20 mouse cellular contexts compared by ENCODE assay signal in genomic region chr6:54967591-54967990, GRCm38 (mm10). TPM values are rescaled to one million over a fixed set of nuclear protein-coding genes. Genes with fewer than 3 reads are reported as not detected.
DNase-seq lines count a peak whose midpoint lies in the region; ATAC-seq and TF ChIP-seq lines count a peak whose summit lies in the region.
"Had no signal": no experiment of that assay in that cellular context is flagged by ENCODE, and none has a peak within 500 bp of the region (broad histone marks: within the 10 kb centered on the region; RNA-seq: fewer than 3 reads in every experiment).

No protein-coding gene starts in this region.

- peak overlapping the region; percentile 31 for H3K4me3 ChIP-seq in ES-Bruce4 (ENCODE audit: low read depth, low read length)
- no peak overlapping the region for H3K4me3 ChIP-seq in embryonic facial prominence, embryonic 13.5 days
- 0 out of 2 replicates have a peak overlapping the region, but pooled peaks have one; percentile 6 for H3K4me3 ChIP-seq in limb, embryonic 10.5 days
- H3K4me3 ChIP-seq: embryonic facial prominence, embryonic 15.5 days; heart, embryonic 12.5 days; hindbrain, embryonic 15.5 days; layer of hippocampus, adult 2 months; liver, embryonic 13.5 days had no signal

- H3K4me2 ChIP-seq in embryonic facial prominence, embryonic 13.5 days: 0 out of 2 replicates have a peak overlapping the region, but pooled peaks have one; percentile 1
- H3K4me2 ChIP-seq: embryonic facial prominence, embryonic 15.5 days; heart, embryonic 12.5 days; hindbrain, embryonic 15.5 days; liver, embryonic 13.5 days had no signal

- H3K27ac ChIP-seq in ES-Bruce4 (ENCODE audit: insufficient read depth, low read length): peak overlapping the region; percentile 61
- no peak overlapping the region for H3K27ac ChIP-seq in embryonic facial prominence, embryonic 13.5 days
- H3K27ac ChIP-seq in limb, embryonic 10.5 days: no peak overlapping the region
- H3K27ac ChIP-seq: embryonic facial prominence, embryonic 15.5 days; hindbrain, embryonic 15.5 days; layer of hippocampus, adult 2 months; liver, embryonic 13.5 days had no signal

- H3K9ac ChIP-seq in ES-Bruce4 (ENCODE audit: low read depth, poor library complexity, severe bottlenecking): no peak overlapping the region
- H3K9ac ChIP-seq in embryonic facial prominence, embryonic 13.5 days: no peak overlapping the region
- H3K9ac ChIP-seq: embryonic facial prominence, embryonic 15.5 days; forebrain, postnatal 0 days; heart, embryonic 12.5 days; hindbrain, embryonic 15.5 days; liver, embryonic 13.5 days had no signal

- TF ChIP-seq POLR2A in ES-Bruce4 (IDR thresholded peaks at IDR 0.05; ENCODE audit: insufficient read depth, low read length): no peak

- peak; percentile 89 for DNase-seq in heart, adult 11 months
- DNase-seq in heart, postnatal 25 days (ENCODE audit: low spot score): no peak
- no peak for DNase-seq in limb, embryonic 10.5 days (ENCODE audit: low spot score)
- no peak for DNase-seq in spleen, postnatal 36 days (ENCODE audit: low spot score in 2 of 2)
- DNase-seq: adrenal gland, postnatal 10 days; cerebellum, adult 9-11 months; forebrain, postnatal 0 days; heart, postnatal 14 days; kidney, adult 8-10 months; kidney, postnatal 14 days; liver, embryonic 13.5 days; right cerebral cortex, postnatal 25 days had no signal

- no peaks in the 10 kb centered on the region for H3K27me3 ChIP-seq in ES-Bruce4 (ENCODE audit: control insufficient read depth, insufficient read depth, low read length, poor library complexity, severe bottlenecking)
- H3K27me3 ChIP-seq in embryonic facial prominence, embryonic 13.5 days: peaks cover 16% of the 10 kb centered on the region
- H3K27me3 ChIP-seq in limb, embryonic 10.5 days (ENCODE audit: low read depth, poor library complexity, severe bottlenecking): peaks cover 30% of the 10 kb centered on the region
- H3K27me3 ChIP-seq: embryonic facial prominence, embryonic 15.5 days had no signal

- H3K4me1 ChIP-seq in ES-Bruce4 (ENCODE audit: control insufficient read depth, insufficient read depth, low read length): peaks cover 6% of the 10 kb centered on the region
- peaks cover 12% of the 10 kb centered on the region; the same call in 1 of the 2 replicates for H3K4me1 ChIP-seq in embryonic facial prominence, embryonic 13.5 days
- H3K4me1 ChIP-seq in limb, embryonic 10.5 days: 0 out of 2 replicates have a peak, but pooled peaks cover 14% of the 10 kb centered on the region
- H3K4me1 ChIP-seq: heart, embryonic 12.5 days had no signal

- no peak for ATAC-seq in embryonic facial prominence, embryonic 13.5 days (ENCODE audit: insufficient number of reproducible peaks, insufficient read depth, low FRiP score, low TSS enrichment, low read depth)
- ATAC-seq in activated CD4-positive, CD25-positive, alpha-beta regulatory T cell, adult 4 months: no peak
- ATAC-seq: forebrain, postnatal 0 days; midbrain, embryonic 16.5 days had no signal

- H3K9me3 ChIP-seq in ES-Bruce4 (replicated peaks; ENCODE audit: control insufficient read depth, insufficient read depth, low read length, poor library complexity, severe bottlenecking): no peaks in the 10 kb centered on the region; the same call in 1 of the 2 replicates
- no peaks in the 10 kb centered on the region for H3K9me3 ChIP-seq in embryonic facial prominence, embryonic 13.5 days
- no peaks in the 10 kb centered on the region for H3K9me3 ChIP-seq in limb, embryonic 10.5 days (replicated peaks)
- H3K9me3 ChIP-seq: embryonic facial prominence, embryonic 15.5 days; heart, embryonic 12.5 days; hindbrain, embryonic 15.5 days; liver, embryonic 13.5 days had no signal

- no peak for TF ChIP-seq CTCF in ES-Bruce4 (IDR thresholded peaks at IDR 0.05; ENCODE audit: low read depth, low read length)

- H3K36me3 ChIP-seq in ES-Bruce4 (ENCODE audit: control insufficient read depth, insufficient read depth, low read length, poor library complexity, severe bottlenecking): no peaks in the 10 kb centered on the region
- H3K36me3 ChIP-seq in embryonic facial prominence, embryonic 13.5 days: no peaks in the 10 kb centered on the region
- H3K36me3 ChIP-seq in limb, embryonic 10.5 days: no peaks in the 10 kb centered on the region
- H3K36me3 ChIP-seq: embryonic facial prominence, embryonic 15.5 days; heart, embryonic 12.5 days; hindbrain, embryonic 15.5 days; liver, embryonic 13.5 days had no signal

- TF ChIP-seq EP300 in ES-Bruce4 (IDR thresholded peaks at IDR 0.05; ENCODE audit: insufficient read depth, low read depth, low read length): 0 out of 2 replicates have a peak, but pooled peaks have one; percentile 46

- intact Hi-C loops in heart, postnatal 25 days (cut with DNase I): no loop called here

- 20% methylated on average over 10 of the region's 10 CpGs for WGBS in embryonic facial prominence, embryonic 13.5 days
- WGBS in limb, embryonic 10.5 days: 29% methylated on average over 10 of the region's 10 CpGs

RNA-seq across cellular contexts. Expression of gene Nod1, which starts 4.8 kb away (rescaled TPM):
- total RNA-seq in heart, postnatal 25 days (2021): 10 to 100 TPM; 17.1 to 19.6 TPM
- polyA plus RNA-seq in ES-Bruce4 (2011; ENCODE audit: insufficient read depth, insufficient read length, low read depth, missing spikeins): 9.4 and 10.0 TPM in 2 replicates
- 4.9 and 7.2 TPM in 2 replicates for polyA plus RNA-seq in embryonic facial prominence, embryonic 13.5 days (2015; fragmentation: Nextera tagmentation; extraction: Ambion mirVana)
- 1.4 and 1.7 TPM in 2 replicates for polyA plus RNA-seq in limb, embryonic 10.5 days (2016; fragmentation: Nextera tagmentation; extraction: Ambion mirVana)
- 10 to 100 TPM in 1 of 2 experiments, 1 to 10 TPM in 1; 9.7 to 12.7 TPM for polyA plus RNA-seq in activated CD4-positive, CD25-positive, alpha-beta regulatory T cell, adult 4 months (2017; shearing (Covaris generic))

RNA-seq across cellular contexts. Expression of gene Ggct, which starts 25.2 kb away (rescaled TPM):
- 10 to 100 TPM; 21.8 to 26.1 TPM for total RNA-seq in heart, postnatal 25 days (2021)
- polyA plus RNA-seq in ES-Bruce4 (2011; ENCODE audit: insufficient read depth, insufficient read length, low read depth, missing spikeins): 44.7 and 50.1 TPM in 2 replicates
- polyA plus RNA-seq in embryonic facial prominence, embryonic 13.5 days (2015; fragmentation: Nextera tagmentation; extraction: Ambion mirVana): 9.9 and 10.8 TPM in 2 replicates
- 8.5 and 11.9 TPM in 2 replicates for polyA plus RNA-seq in limb, embryonic 10.5 days (2016; fragmentation: Nextera tagmentation; extraction: Ambion mirVana)
- 10 to 100 TPM; 26.9 to 33.6 TPM for polyA plus RNA-seq in activated CD4-positive, CD25-positive, alpha-beta regulatory T cell, adult 4 months (2017; shearing (Covaris generic))
